Mouse (Mus musculus) embryonic facial prominence, embryonic 14.5 days (tissue): ENCODE data around the gene Sfmbt2. TPM values are rescaled to one million over a fixed set of nuclear protein-coding genes. Genes with fewer than 3 reads are reported as not detected.

ENCODE experiments used
- ATAC-seq: fragments of 200-750 bp; cut with Nextera tagmentation; 2 replicates; pipeline ENCODE4 v1.8.0; 2017; ENCODE audit warnings: low read depth, moderate number of reproducible peaks, moderate TSS enrichment
- DNase-seq: peaks from one replicate; pipeline ENCODE4 v3.0.0-alpha.2; 2015; ENCODE audit warnings: low spot score
- H3K27ac ChIP-seq: fragments of 300-500 bp; sonication (generic); replicated peaks from 2 replicates; pipeline ENCODE4 v1.5.1; 2014; ENCODE audit warnings: low read depth, mild to moderate bottlenecking, low read length, moderate library complexity
- H3K27me3 ChIP-seq: fragments of 300-500 bp; sonication (generic); replicated peaks from 2 replicates; pipeline ENCODE4 v1.6.1; 2014; ENCODE audit warnings: low read length; ENCODE audit not compliant: control insufficient read depth, insufficient read depth
- H3K36me3 ChIP-seq: fragments of 300-500 bp; sonication (generic); 2 replicates; pipeline ENCODE4 v1.6.1; 2014; ENCODE audit warnings: low read length, mixed read lengths; ENCODE audit not compliant: control insufficient read depth, insufficient read depth
- H3K4me1 ChIP-seq: fragments of 300-500 bp; sonication (generic); 2 replicates; pipeline ENCODE4 v1.6.1; 2014; ENCODE audit warnings: antibody characterized with exemption, low read length; ENCODE audit not compliant: control insufficient read depth, insufficient read depth
- H3K4me2 ChIP-seq: fragments of 300-500 bp; sonication (generic); 2 replicates; pipeline ENCODE4 v1.6.1; 2014; ENCODE audit warnings: low read depth, mild to moderate bottlenecking, low read length, moderate library complexity, mixed read lengths
- H3K4me3 ChIP-seq: fragments of 300-500 bp; sonication (generic); 2 replicates; pipeline ENCODE4 v1.5.1; 2014; ENCODE audit warnings: low read depth, mild to moderate bottlenecking, low read length
- H3K9ac ChIP-seq: fragments of 300-500 bp; sonication (generic); 2 replicates; pipeline ENCODE4 v1.6.1; 2014; ENCODE audit warnings: low read depth, mild to moderate bottlenecking, low read length, moderate library complexity, mixed read lengths
- H3K9me3 ChIP-seq: fragments of 300-500 bp; sonication (generic); 2 replicates; pipeline ENCODE4 v1.6.1; 2016; ENCODE audit warnings: low read length; ENCODE audit not compliant: control insufficient read depth
- WGBS: fragments of 180-500 bp; shearing (Covaris S2); extraction: QIAGEN DNeasy Blood & Tissue Kit; methylation state at CpG from one replicate; pipeline ENCODE4 v1.1.7; 2014; 5-methylcytosine and 5-hydroxymethylcytosine counted together
- microRNA counts: library from miRNA; unstranded; fragments of <30 nt; microRNA quantifications from one replicate; lab custom pipeline; 2017
- microRNA-seq: library from miRNA; unstranded; fragments of <30 nt; microRNA quantifications from one replicate; pipeline ENCODE4, GENCODE M21; 2016; ENCODE audit warnings: borderline number of aligned reads
- polyA plus RNA-seq: library from polyadenylated mRNA; unstranded; fragments of >200 nt; fragmentation: Nextera tagmentation; extraction: Ambion mirVana; gene quantifications from 2 replicates; pipeline ENCODE4 v1.2.1, GENCODE M21; 2014

The Sfmbt2 gene
- polyA plus RNA-seq, 1 experiment from 2014 or later = 2.5 TPM

GRCm38 (mm10) chr2:10615500-10615899 lies 245.2 kb downstream of the Sfmbt2 start:
- H3K36me3 ChIP-seq = no peaks in the 10 kb centered on the region
- ATAC-seq (no peak), DNase-seq (no peak)
- H3K9ac ChIP-seq = no peak overlapping the region
- no peaks in the 10 kb centered on the region for H3K27me3 ChIP-seq
- H3K4me1 ChIP-seq = no peaks in the 10 kb centered on the region
- 78% methylated on average over 2 of the region's 2 CpGs for WGBS
- H3K9me3 ChIP-seq = no peaks in the 10 kb centered on the region
- no peak overlapping the region for H3K4me3 ChIP-seq
- H3K4me2 ChIP-seq = no peak overlapping the region
- H3K27ac ChIP-seq = no peak overlapping the region

MicroRNA genes within 50 kb of the gene (microRNA counts, 519-probe panel; counts per million panel counts)
- 19.3 counts per million for microRNA mmu-miR-297a+mmu-miR-466f+mmu-miR-669b (lab: Ali Mortazavi, UCI)
- microRNA mmu-miR-297b-3p (lab: Ali Mortazavi, UCI) = 19.3 counts per million
- microRNA mmu-miR-297b-5p (lab: Ali Mortazavi, UCI) = 19.3 counts per million
- 19.3 counts per million for microRNA mmu-miR-297c (lab: Ali Mortazavi, UCI)
- 2,909 counts per million, percentile 68 among the panel's probes with 10 or more counts for microRNA mmu-miR-466a-3p+mmu-miR-466b-3-3p (lab: Ali Mortazavi, UCI)
- 19.3 counts per million for microRNA mmu-miR-466a-5p+mmu-miR-466e-5p (lab: Ali Mortazavi, UCI)
- 2,087 counts per million, percentile 21 among the panel's probes with 10 or more counts for microRNA mmu-miR-466c-5p (lab: Ali Mortazavi, UCI)
- 2,177 counts per million, percentile 28 among the panel's probes with 10 or more counts for microRNA mmu-miR-466d-3p (lab: Ali Mortazavi, UCI)
- microRNA mmu-miR-466d-5p (lab: Ali Mortazavi, UCI) = 2,293 counts per million, percentile 37 among the panel's probes with 10 or more counts
- 19.3 counts per million for microRNA mmu-miR-466f-5p (lab: Ali Mortazavi, UCI)
- 2,691 counts per million, percentile 57 among the panel's probes with 10 or more counts for microRNA mmu-miR-466g (lab: Ali Mortazavi, UCI)
- microRNA mmu-miR-466h (lab: Ali Mortazavi, UCI) = 19.3 counts per million
- microRNA mmu-miR-466l (lab: Ali Mortazavi, UCI) = 1,946 counts per million, percentile 17 among the panel's probes with 10 or more counts
- 2,351 counts per million, percentile 42 among the panel's probes with 10 or more counts for microRNA mmu-miR-467a (lab: Ali Mortazavi, UCI)
- 19.3 counts per million for microRNA mmu-miR-467b (lab: Ali Mortazavi, UCI)
- microRNA mmu-miR-467c (lab: Ali Mortazavi, UCI) = 19.3 counts per million
- 19.3 counts per million for microRNA mmu-miR-467d (lab: Ali Mortazavi, UCI)
- 2,318 counts per million, percentile 39 among the panel's probes with 10 or more counts for microRNA mmu-miR-467e (lab: Ali Mortazavi, UCI)
- 2,659 counts per million, percentile 56 among the panel's probes with 10 or more counts for microRNA mmu-miR-669a (lab: Ali Mortazavi, UCI)
- microRNA mmu-miR-669e (lab: Ali Mortazavi, UCI) = 2,055 counts per million, percentile 20 among the panel's probes with 10 or more counts
- microRNA mmu-miR-669f (lab: Ali Mortazavi, UCI) = 3,307 counts per million, percentile 79 among the panel's probes with 10 or more counts
- 1,490 counts per million, percentile 6 among the panel's probes with 10 or more counts for microRNA mmu-miR-669g (lab: Ali Mortazavi, UCI)
- 19.3 counts per million for microRNA mmu-miR-669h-5p (lab: Ali Mortazavi, UCI)
- 2,126 counts per million, percentile 24 among the panel's probes with 10 or more counts for microRNA mmu-miR-669i (lab: Ali Mortazavi, UCI)
- microRNA mmu-miR-669j (lab: Ali Mortazavi, UCI) = 2,254 counts per million, percentile 34 among the panel's probes with 10 or more counts
- 19.3 counts per million for microRNA mmu-miR-669m (lab: Ali Mortazavi, UCI)
- microRNA mmu-miR-669o (lab: Ali Mortazavi, UCI) = 1,528 counts per million, percentile 6 among the panel's probes with 10 or more counts

Small RNA genes within 50 kb of the gene (microRNA-seq; reads per million reads assigned to microRNA genes)
- gene Gm22051 (not detected), gene Gm22072 (0.50 reads per million), gene Gm22091 (not detected), gene Gm22166 (not detected), gene Gm22239 (not detected), gene Gm22626 (not detected), gene Gm22635 (not detected), gene Gm22677 (not detected), gene Gm22678 (not detected), gene Gm22775 (not detected), gene Gm22925 (not detected), gene Gm23108 (not detected), gene Gm23288 (not detected), gene Gm23542 (not detected), gene Gm23569 (not detected), gene Gm23571 (not detected), gene Gm23578 (not detected), gene Gm23651 (not detected), gene Gm23988 (not detected), gene Gm24028 (not detected), gene Gm24167 (not detected), gene Gm24315 (not detected), gene Gm24342 (not detected), gene Gm24488 (not detected), gene Gm24640 (not detected), gene Gm24673 (not detected), gene Gm24761 (not detected), gene Gm24806 (not detected), gene Gm25022 (not detected), gene Gm25158 (not detected), gene Gm25263 (not detected), gene Gm25285 (not detected), gene Gm25316 (not detected), gene Gm25451 (not detected), gene Gm25673 (not detected), gene Gm25680 (not detected), gene Gm25701 (not detected), gene Gm25753 (not detected), gene Gm25943 (not detected), gene Gm26060 (not detected), gene Gm26073 (not detected), gene Gm26092 (not detected), gene Gm26156 (not detected), gene Gm26229 (not detected), gene Gm26398 (not detected), gene Gm26426 (not detected), gene Gm26431 (not detected), gene Gm26491 (not detected), gene Mir297a-2 (2.5 reads per million, percentile 11 among the genes with 10 or more reads in this experiment), gene Mir297a-3 (not detected), gene Mir297a-4 (not detected), gene Mir297b (not detected), gene Mir297c (not detected), gene Mir466 (1.2 reads per million), gene Mir466b-1 (not detected), gene Mir466b-2 (not detected), gene Mir466b-3 (1.00 reads per million), gene Mir466b-4 (not detected), gene Mir466b-5 (not detected), gene Mir466b-6 (not detected), gene Mir466b-7 (not detected), gene Mir466b-8 (not detected), gene Mir466c-1 (not detected), gene Mir466c-2 (not detected), gene Mir466d (not detected), gene Mir466e (not detected), gene Mir466f-1 (not detected), gene Mir466f-2 (not detected), gene Mir466f-3 (not detected), gene Mir466g (not detected), gene Mir466h (0.83 reads per million), gene Mir466l (not detected), gene Mir466m (not detected), gene Mir466n (8.8 reads per million, percentile 27 among the genes with 10 or more reads in this experiment), gene Mir466o (not detected), gene Mir466p (not detected), gene Mir467a-1 (not detected), gene Mir467a-10 (not detected), gene Mir467a-2 (not detected), gene Mir467a-3 (not detected), gene Mir467a-4 (not detected), gene Mir467a-5 (not detected), gene Mir467a-6 (not detected), gene Mir467a-7 (not detected), gene Mir467a-8 (not detected), gene Mir467a-9 (not detected), gene Mir467b (not detected), gene Mir467c (1,191 reads per million, percentile 77 among the genes with 10 or more reads in this experiment), gene Mir467d (2,521 reads per million, percentile 83 among the genes with 10 or more reads in this experiment), gene Mir467e (1,098 reads per million, percentile 76 among the genes with 10 or more reads in this experiment), gene Mir669a-1 (not detected), gene Mir669a-10 (not detected), gene Mir669a-11 (not detected), gene Mir669a-12 (not detected), gene Mir669a-2 (not detected), gene Mir669a-3 (0.50 reads per million), gene Mir669a-4 (not detected), gene Mir669a-5 (not detected), gene Mir669a-6 (not detected), gene Mir669a-7 (not detected), gene Mir669a-8 (not detected), gene Mir669a-9 (not detected), gene Mir669b (not detected), gene Mir669c (142 reads per million, percentile 55 among the genes with 10 or more reads in this experiment), gene Mir669d (not detected), gene Mir669d-2 (not detected), gene Mir669e (21.1 reads per million, percentile 35 among the genes with 10 or more reads in this experiment), gene Mir669f (1.8 reads per million, percentile 5 among the genes with 10 or more reads in this experiment), gene Mir669g (not detected), gene Mir669h (3.2 reads per million, percentile 15 among the genes with 10 or more reads in this experiment), gene Mir669i (not detected), gene Mir669j (not detected), gene Mir669k (not detected), gene Mir669l (462 reads per million, percentile 68 among the genes with 10 or more reads in this experiment), gene Mir669m-1 (not detected), gene Mir669m-2 (not detected), gene Mir669o (468 reads per million, percentile 69 among the genes with 10 or more reads in this experiment), gene Mir669p-1 (not detected), gene Mir669p-2 (not detected)

Other genes with a start within 250 kb of the Sfmbt2 start
- 3.6 and 3.8 TPM in 2 replicates for gene Itih2, start 239.1 kb upstream of the Sfmbt2 start, polyA plus RNA-seq
- gene Itih5, start 216.9 kb upstream of the Sfmbt2 start, polyA plus RNA-seq = 21.5 and 22.5 TPM in 2 replicates